Mouse (Mus musculus): Measurements from ENCODE around the gene Kcnh2.

GRCm38 (mm10) chr5:24380499-24380898, 29.1 kb upstream of the Kcnh2 start:
- TF ChIP-seq POLR2A (IDR thresholded peaks at IDR 0.05; ENCODE audit: insufficient read depth, low read depth, low read length) (no peak), CTCF (IDR thresholded peaks at IDR 0.05) (no peak)
